Mouse (Mus musculus): ENCODE measurements around the gene Hykk. TPM values are rescaled to one million over a fixed set of nuclear protein-coding genes. Genes with fewer than 3 reads are reported as not detected.
"Not testable (repeated sequence)": the region's sequence is repeated elsewhere in the genome, so short reads cannot be mapped to it uniquely, and the experiment has no call there.

Gene Hykk
- total RNA-seq (2021) = 1 to 10 TPM; 1.2 to 1.3 TPM
- long read RNA-seq, experiment 1, partial matches to known transcripts = 0 of 2 reads
- long read RNA-seq, experiment 1, other reads (novel, unspliced or antisense) = 2 of 2 reads
- long read RNA-seq, experiment 2, partial matches to known transcripts = 0 of 3 reads
- long read RNA-seq, experiment 2, other reads (novel, unspliced or antisense) = 3 of 3 reads

DNA sequence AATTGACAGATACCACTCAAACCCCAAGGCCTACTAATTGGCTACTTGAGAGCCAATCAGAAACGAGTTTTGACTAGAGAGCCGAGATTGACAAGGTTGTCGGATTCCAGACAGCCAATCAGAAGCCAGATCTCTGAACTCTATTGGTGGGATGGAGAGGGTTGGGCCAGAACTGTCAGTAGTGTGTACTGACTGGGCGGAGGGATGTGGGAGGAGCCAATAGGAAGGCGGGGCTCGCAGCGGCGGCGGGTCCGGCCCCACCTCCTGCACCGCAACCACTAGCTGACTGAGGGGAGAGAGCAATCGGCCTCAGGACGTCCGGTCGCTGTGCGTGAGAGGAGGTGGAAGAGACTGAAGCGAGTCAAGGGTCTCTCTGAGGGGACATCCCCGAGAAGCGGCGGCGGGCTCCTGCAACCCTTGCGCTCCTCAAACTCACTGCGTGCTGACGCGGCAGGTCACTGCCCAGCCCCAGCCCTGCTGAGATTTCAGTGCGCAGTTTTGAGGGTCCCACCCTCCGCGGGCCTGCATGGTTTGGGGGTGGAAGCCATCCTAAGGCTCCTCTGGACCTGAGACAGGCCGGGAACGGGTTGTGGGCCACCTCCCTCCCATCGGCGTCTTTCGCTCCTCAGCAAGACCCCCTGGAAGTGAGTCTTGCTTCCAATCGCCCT, at the start of gene Hykk:
Hykk (plus strand) TSS at position 274 of the 668 bp plus-strand sequence.
- peak; percentile 90 to 95 for DNase-seq

- no peak for DNase-seq
Observed at GRCm38 (mm10) chr9:54878759-54879158, 38.3 kb upstream of the Hykk start.

- DNase-seq = no peak
Observed at GRCm38 (mm10) chr9:54892111-54892510, 25.0 kb upstream of the Hykk start.

DNA sequence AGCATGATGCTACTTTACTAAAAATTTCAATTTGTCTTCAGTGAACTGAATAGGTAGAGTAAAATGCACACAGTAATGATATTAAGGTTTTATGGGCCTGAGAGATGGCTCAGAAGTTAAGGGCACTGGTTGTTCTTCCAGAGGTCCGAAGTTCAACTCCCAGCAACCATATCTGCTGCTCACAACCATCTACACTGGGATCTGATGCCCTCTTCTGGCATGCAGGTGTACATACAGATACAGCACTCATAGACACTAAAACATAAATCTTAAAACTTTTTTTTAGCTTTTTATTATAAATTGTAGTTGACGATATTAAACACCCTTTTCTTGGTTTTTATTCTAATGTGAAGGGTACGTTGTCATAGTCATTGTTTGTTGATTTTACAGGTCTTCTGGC, 20.0 kb upstream of the Hykk start:
- DNase-seq = no peak

DNA sequence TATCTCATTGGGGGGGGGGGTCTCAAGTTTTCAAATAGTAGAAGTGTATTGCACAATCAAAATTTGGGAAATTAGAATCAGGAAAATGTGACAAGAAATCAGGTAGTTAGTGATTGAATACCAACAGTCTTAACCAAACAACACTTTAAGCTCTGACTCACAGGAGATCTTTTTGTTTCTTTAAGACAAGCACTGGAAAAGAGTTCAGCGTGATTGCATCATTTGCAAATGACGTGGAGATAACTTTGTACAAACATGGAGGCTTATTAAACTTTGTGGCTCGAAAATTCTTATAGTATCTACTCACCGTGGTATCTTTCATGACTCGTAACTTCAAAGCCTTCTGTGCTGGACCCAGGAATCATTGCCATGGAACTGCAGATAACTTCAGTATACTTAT, 7.6 kb upstream of the Hykk start:
- DNase-seq = no peak

- no peak for DNase-seq
Observed at GRCm38 (mm10) chr9:54915576-54915975, 1.5 kb upstream of the Hykk start.

- DNase-seq = peak in 1 of 2 experiments; percentile 9
Observed at GRCm38 (mm10) chr9:54916401-54916800, 682 bp upstream of the Hykk start.

DNA sequence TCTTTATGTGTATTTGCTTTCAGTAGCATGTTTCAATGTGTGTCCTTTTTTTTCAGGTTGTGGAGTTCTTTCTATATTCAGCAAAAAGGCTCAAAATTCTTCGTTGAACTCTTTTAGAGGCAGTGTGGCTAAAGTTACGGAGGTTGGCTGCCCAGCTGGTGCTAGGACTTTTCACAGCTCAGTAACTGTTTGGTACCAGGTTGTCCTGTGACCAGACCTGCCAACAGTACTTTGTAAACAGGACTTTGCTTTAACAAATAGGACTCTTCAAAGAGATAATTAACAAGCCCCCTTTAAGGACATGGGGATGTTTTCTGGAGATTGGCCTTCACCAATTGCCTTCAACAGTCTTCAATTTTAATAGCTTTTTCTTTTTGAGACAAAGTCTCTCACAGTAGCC, 1.1 kb downstream of the Hykk start:
- DNase-seq = no peak

- no peak for DNase-seq
Observed at GRCm38 (mm10) chr9:54918781-54919180, 1.7 kb downstream of the Hykk start.

DNA sequence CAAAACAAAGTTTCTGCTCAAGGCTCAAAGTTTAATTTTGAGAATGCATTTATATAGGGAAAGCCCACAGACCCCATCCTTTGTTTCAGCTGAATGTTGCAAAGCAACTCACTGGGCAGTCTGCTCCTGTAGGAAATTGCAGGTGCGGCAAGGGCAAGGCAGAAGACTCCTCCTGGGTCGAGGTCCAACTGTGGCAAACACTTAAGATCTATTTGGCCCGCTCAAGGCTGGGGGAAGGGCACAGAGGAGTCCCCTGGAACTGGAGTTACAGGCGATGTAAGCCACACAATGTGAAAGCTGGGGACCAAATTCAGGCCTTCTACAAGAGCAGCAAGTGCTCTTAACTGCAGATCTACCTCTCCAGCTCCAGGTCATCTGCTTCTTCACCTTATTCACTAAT, 2.9 kb downstream of the Hykk start:
- no peak for DNase-seq

DNA sequence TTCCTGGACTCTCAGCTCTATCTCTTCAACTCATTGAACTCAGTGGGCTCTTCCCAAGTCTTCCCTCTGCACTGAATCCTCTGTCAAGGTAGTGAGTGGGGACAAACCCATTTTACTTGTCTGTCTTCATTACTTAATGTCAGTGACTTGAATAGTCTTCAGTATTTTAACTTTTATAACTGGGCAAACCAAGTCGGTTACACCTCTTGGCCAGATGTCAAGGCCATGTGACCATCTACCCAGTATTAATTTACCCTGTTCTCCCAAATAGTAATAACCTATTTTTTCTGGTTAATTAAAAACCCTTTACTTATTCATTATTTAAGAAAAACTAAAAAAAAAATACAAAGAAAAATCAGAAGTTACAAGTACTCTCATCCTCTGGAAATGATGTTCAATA, 13.7 kb downstream of the Hykk start:
- DNase-seq = no peak

- DNase-seq = no peak
Observed at GRCm38 (mm10) chr9:54931765-54932164, 14.7 kb downstream of the Hykk start.

DNA sequence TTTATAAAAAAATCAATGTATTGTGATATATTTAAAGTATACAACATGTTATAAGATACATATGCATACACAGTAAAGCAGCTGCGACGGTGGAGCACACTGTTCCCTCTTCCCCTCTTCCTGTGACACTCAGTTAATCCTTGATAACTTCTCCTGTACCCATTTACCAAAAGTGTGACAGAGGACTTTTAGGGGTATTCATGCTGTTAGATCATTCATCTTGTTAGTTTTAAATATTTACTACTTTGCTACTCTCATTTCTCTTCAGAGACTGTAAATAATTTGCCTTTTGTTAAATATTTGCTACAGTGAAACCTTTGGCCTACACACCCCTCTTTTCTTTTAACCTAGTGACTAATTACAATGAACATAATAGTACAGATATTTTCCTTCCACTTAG, 15.3 kb downstream of the Hykk start:
- no peak for DNase-seq

DNA sequence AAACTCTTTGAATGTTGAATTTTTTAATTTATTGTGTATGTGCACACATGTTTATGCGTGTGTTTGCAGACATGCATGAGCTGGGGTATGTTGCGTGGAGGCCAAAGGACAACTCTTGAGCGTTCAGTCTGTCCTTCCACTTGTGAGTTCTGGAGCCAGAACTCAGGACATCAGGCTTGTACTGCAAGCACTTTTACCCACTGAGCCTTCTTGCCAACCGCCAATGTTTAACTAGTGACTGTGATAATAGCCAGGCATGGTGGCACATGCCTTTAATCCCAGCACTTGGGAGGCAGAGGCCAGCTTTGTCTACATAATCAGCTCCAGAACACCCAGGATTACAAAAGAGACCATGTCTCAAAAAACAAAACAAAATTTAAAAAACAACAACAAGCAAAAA, 25.0 kb downstream of the Hykk start:
- peak in 1 of 2 experiments; percentile 23 for DNase-seq

GRCm38 (mm10) chr9:54944467-54944866, 27.4 kb downstream of the Hykk start:
- no peak for DNase-seq

GRCm38 (mm10) chr9:54946256-54946655, 29.2 kb downstream of the Hykk start:
- no peak for DNase-seq

- peak in 1 of 2 experiments; percentile 19 for DNase-seq
Observed at GRCm38 (mm10) chr9:54949465-54949864, 32.4 kb downstream of the Hykk start.

GRCm38 (mm10) chr9:54950162-54950561, 33.1 kb downstream of the Hykk start:
- not testable (repeated sequence) for DNase-seq

DNA sequence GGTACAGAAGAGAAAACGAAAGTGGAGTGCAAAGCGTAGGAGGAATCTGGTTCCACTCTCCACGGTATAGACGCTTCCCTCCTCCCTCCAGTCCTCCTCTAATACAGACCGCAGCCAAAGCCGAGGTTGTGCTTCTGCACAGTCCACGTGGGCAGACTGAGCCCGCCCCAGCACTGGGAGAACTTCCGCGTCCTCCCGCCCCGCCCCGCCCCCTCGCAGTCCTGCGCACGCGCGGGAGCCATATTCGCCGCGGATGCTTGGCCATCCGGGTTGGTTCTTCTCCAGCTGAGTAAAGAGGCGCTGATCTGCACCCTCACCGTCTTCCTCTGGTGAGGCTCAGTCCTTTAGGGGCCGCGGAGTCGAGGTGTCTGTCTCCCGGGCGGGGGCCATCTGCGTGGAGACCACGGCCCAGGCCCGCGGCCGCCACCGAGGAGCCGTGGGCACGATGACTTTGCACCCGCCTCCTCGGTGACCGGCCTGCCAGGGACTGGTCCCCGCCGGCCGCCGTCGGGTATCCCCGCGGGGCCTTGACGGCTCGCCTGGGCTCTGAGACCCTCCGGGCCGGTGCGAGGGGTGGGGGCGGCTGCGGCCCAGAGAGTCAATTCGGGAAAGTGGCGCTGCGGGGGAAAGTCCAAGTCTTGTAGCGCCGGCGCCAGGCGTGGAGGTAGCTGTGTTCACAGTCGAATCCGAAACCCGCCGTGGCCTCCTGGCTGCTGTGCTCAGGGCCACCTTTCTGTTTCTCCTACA, 33.7 kb downstream of the Hykk start, which contains the start of the genes Psma4 and AY074887:
Psma4 (plus strand) TSS at position 216 of the 747 bp plus-strand sequence.
AY074887 (minus strand) TSS at position 424 of the 747 bp plus-strand sequence.
- peak; percentile 93 to 94 for DNase-seq

DNA sequence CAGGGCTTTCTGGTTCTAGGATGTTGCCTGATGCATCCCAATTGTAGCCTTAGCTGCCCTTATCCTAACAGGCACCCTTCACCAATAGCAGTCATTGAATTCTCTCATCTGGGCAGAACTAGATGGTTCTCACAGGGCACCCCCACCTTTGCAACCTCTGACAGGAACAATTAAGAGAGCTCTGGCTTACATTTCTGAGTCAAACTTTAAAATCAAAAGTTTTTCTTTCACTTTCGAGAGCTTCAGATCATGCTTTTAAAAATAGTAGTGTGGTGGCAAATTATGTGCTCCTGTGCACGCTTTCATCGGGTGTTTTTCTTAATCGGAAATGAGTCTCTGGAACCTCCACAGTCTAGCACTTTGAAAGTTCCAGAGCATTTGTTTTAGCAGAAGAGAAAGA, 44.0 kb downstream of the Hykk start:
- DNase-seq = no peak

DNA sequence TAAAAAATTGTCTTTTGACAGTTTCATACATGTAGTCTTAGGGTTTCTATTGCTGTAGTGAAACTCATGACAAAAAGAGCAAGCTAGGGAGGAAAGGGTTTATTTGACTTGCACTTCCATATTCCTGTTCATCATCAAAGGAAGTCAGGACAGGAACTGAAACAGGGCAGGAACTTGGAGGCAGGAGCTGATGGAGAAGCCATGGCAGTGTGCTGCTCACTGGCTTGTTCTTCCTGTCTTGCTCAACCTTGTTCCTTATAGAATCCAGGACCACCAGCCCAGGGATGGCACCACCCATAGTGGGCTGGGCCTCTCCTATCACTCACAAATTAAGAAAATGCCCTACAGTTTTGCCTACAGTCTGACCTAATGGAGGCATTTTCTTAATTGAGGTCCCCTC, 46.6 kb downstream of the Hykk start:
- DNase-seq = no peak

- DNase-seq = no peak
Observed at GRCm38 (mm10) chr9:54969972-54970637, 53.0 kb downstream of the Hykk start.

DNA sequence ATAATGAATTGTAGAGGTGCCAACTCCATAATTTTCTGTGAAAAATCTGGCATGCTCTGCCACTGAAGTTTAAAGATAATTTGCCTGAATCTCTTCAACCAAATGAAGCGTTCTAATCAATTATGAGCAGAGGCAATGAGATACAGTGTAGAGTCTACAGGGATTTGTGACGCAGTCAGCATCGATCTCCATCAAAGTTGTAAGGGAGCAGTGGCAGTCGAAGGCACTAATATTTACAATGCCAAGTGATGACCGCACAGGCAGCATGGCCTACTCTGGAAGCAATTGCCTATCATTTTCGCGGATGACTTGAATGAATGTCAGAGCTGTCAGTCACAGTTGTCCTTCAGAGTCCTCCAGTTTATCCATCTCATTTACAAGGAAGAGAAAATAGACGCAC, 63.6 kb downstream of the Hykk start, which contains the start of gene Chrna5:
Chrna5 (plus strand) TSS at position 207 of the 400 bp plus-strand sequence.
- DNase-seq = no peak

All from heart, adult 18-20 months (tissue).